In genomic region chr8:36309952-36310351, GRCm38 (mm10) we compare ENCODE assay signal across 11 mouse cellular contexts.
A peak's percentile ranks its signal among the peaks of the same experiment; 100 is the strongest.
DNase-seq lines count a peak whose midpoint lies in the region; ATAC-seq and TF ChIP-seq lines count a peak whose summit lies in the region.
"Had no signal": no experiment of that assay in that cellular context is flagged by ENCODE, and none has a peak within 500 bp of the region (broad histone marks: within the 10 kb centered on the region; RNA-seq: fewer than 3 reads in every experiment).

No protein-coding gene starts in this region.

- 13% methylated on average over 10 of the region's 10 CpGs for WGBS in cerebellum, adult 2 months

- H3K4me3 ChIP-seq in cerebellum, adult 2 months (replicated peaks; ENCODE audit: insufficient read depth, low read depth, low read length): no peak overlapping the region
- H3K4me3 ChIP-seq: embryonic facial prominence, embryonic 13.5 days; intestine, embryonic 15.5 days had no signal

- ATAC-seq in frontal cortex, adult (ENCODE audit: low TSS enrichment): no peak
- ATAC-seq: intestine, embryonic 15.5 days had no signal

- no peak overlapping the region for H3K27ac ChIP-seq in cerebellum, adult 2 months (ENCODE audit: insufficient read depth, low read length)
- H3K27ac ChIP-seq: embryonic facial prominence, embryonic 13.5 days; intestine, embryonic 15.5 days had no signal

- TF ChIP-seq POLR2A in cerebellum, adult 2 months (IDR thresholded peaks at IDR 0.05; ENCODE audit: borderline replicate concordance, insufficient read depth, low read length): no peak

- no peak for TF ChIP-seq CTCF in cerebellum, adult 2 months (IDR thresholded peaks at IDR 0.05; ENCODE audit: borderline replicate concordance, insufficient read depth, low read depth, low read length)

- H3K27me3 ChIP-seq in cerebellum, adult 2 months (ENCODE audit: control insufficient read depth, insufficient read depth, low read length): no peaks in the 10 kb centered on the region
- H3K27me3 ChIP-seq: embryonic facial prominence, embryonic 13.5 days; intestine, embryonic 15.5 days had no signal

- DNase-seq in layer of hippocampus, postnatal 10 days (ENCODE audit: low spot score in 2 of 2): peak; percentile 32
- DNase-seq in layer of hippocampus, adult 18-20 months (ENCODE audit: low spot score in 2 of 2): no peak
- peak; percentile 37 to 42 for DNase-seq in cerebellum, adult 2 months
- peak; percentile 93 for DNase-seq in heart, adult 11 months
- DNase-seq in heart, postnatal 4 days: peak; percentile 73
- no peak for DNase-seq in frontal cortex, postnatal 36 days (ENCODE audit: low spot score in 2 of 2)
- DNase-seq: adrenal gland, postnatal 25 days; lung, postnatal 10 days had no signal

- H3K4me1 ChIP-seq in cerebellum, adult 2 months (ENCODE audit: control insufficient read depth, insufficient read depth, low read length): no peaks in the 10 kb centered on the region
- H3K4me1 ChIP-seq: embryonic facial prominence, embryonic 13.5 days; intestine, embryonic 15.5 days had no signal

Comparison
In these comparisons a context has a peak if more than half of its experiments do, and no peak if none do; other contexts are left out.
1. DNase-seq: peak in layer of hippocampus, postnatal 10 days (2 of 2), cerebellum, adult 2 months (2 of 2), heart, adult 11 months (single experiment) and heart, postnatal 4 days (single experiment); none in layer of hippocampus, adult 18-20 months (0 of 2) and frontal cortex, postnatal 36 days (0 of 2).